8 mouse cellular contexts compared by ENCODE assay signal in the genomic region with DNA sequence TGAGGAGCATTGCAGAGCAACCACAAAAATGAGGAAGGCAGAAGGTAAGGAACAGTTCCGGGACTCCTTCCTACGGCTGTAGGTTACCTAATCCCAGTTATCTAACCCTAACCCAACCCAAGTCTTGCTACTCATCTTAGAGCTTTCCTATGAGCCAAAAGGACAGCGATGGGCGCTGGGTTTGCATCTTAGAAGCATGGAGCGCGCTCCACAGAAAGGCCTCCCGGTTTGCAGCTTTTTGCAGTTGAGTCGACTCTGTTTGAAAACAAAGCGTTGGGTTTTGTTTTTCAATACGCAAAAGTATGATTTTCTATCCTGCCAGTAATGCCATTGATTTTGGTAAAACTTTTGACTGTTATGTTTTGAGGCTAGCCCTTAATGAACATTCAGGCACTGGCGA. TPM values are rescaled to one million over a fixed set of nuclear protein-coding genes. Genes with fewer than 3 reads are reported as not detected.
DNase-seq lines count a peak whose midpoint lies in the region; ATAC-seq lines count a peak whose summit lies in the region.

No protein-coding gene starts in this region.

- H3K36me3 ChIP-seq in heart, embryonic 14.5 days (ENCODE audit: control insufficient read depth, insufficient read depth, low read length): no peaks in the 10 kb centered on the region
- no peaks in the 10 kb centered on the region for H3K36me3 ChIP-seq in hindbrain, embryonic 14.5 days (replicated peaks; ENCODE audit: control insufficient read depth, insufficient read depth)
- H3K36me3 ChIP-seq in midbrain, embryonic 15.5 days (replicated peaks): no peaks in the 10 kb centered on the region

- ATAC-seq in heart, embryonic 14.5 days (ENCODE audit: insufficient number of reproducible peaks, insufficient read depth, low FRiP score, low read depth): no peak
- 0 out of 2 replicates have a peak, but pooled peaks have one; percentile 27 for ATAC-seq in common myeloid progenitor, adult 5-6 weeks (replicated peaks; ENCODE audit: low read depth, poor library complexity, severe bottlenecking)
- no peak for ATAC-seq in hindbrain, embryonic 14.5 days (ENCODE audit: low FRiP score)
- no peak for ATAC-seq in midbrain, embryonic 15.5 days (replicated peaks)

- H3K27ac ChIP-seq in heart, embryonic 14.5 days (replicated peaks in 1 of 2; ENCODE audit: control insufficient read depth in 1 of 2, insufficient read depth in 1 of 2, low read depth in 2 of 2, low read length in 2 of 2): no peak overlapping the region
- H3K27ac ChIP-seq in hindbrain, embryonic 14.5 days: no peak overlapping the region
- H3K27ac ChIP-seq in midbrain, embryonic 15.5 days: no peak overlapping the region

- H3K27me3 ChIP-seq in heart, embryonic 14.5 days (ENCODE audit: control insufficient read depth, insufficient read depth, low read length): no peaks in the 10 kb centered on the region
- peaks cover 41% of the 10 kb centered on the region; the same call in 1 of the 2 replicates for H3K27me3 ChIP-seq in hindbrain, embryonic 14.5 days (ENCODE audit: control insufficient read depth, insufficient read depth, low read length)
- H3K27me3 ChIP-seq in midbrain, embryonic 15.5 days (replicated peaks): peaks cover 16% of the 10 kb centered on the region

- WGBS in heart, embryonic 14.5 days: 4% methylated on average over 11 of the region's 11 CpGs
- WGBS in hindbrain, embryonic 14.5 days: under 1% methylated on average over 11 of the region's 11 CpGs
- 3% methylated on average over 11 of the region's 11 CpGs for WGBS in midbrain, embryonic 15.5 days

- H3K9me3 ChIP-seq in heart, embryonic 14.5 days (ENCODE audit: control insufficient read depth, low read length): no peaks in the 10 kb centered on the region
- H3K9me3 ChIP-seq in hindbrain, embryonic 14.5 days (ENCODE audit: control insufficient read depth, low read length): no peaks in the 10 kb centered on the region
- no peaks in the 10 kb centered on the region for H3K9me3 ChIP-seq in midbrain, embryonic 15.5 days

- DNase-seq in heart, postnatal 4 days: no peak
- no peak for DNase-seq in hindbrain, embryonic 14.5 days (ENCODE audit: low spot score)
- DNase-seq in spleen, postnatal 36 days (ENCODE audit: low spot score in 2 of 2): no peak
- DNase-seq in cerebellum, adult 18-20 months: no peak
- DNase-seq in kidney, adult 9 months: no peak

- peak overlapping the region; percentile 38 to 63 for H3K4me3 ChIP-seq in heart, embryonic 14.5 days (ENCODE audit: control insufficient read depth in 1 of 2, insufficient read depth in 1 of 2, low read depth in 1 of 2, low read length in 2 of 2)
- peak overlapping the region; percentile 34 for H3K4me3 ChIP-seq in hindbrain, embryonic 14.5 days (replicated peaks; ENCODE audit: low read length)
- H3K4me3 ChIP-seq in midbrain, embryonic 15.5 days: peak overlapping the region; percentile 35

- H3K4me1 ChIP-seq in heart, embryonic 14.5 days (ENCODE audit: control insufficient read depth in 2 of 2, insufficient read depth in 2 of 2, low read length in 2 of 2): peaks cover under 1 to 2% of the 10 kb centered on the region in 2 experiments; a peak in 1 of 4 replicates
- 0 out of 2 replicates have a peak, but pooled peaks cover 3% of the 10 kb centered on the region for H3K4me1 ChIP-seq in hindbrain, embryonic 14.5 days (replicated peaks; ENCODE audit: control insufficient read depth, insufficient read depth, low read length)
- peaks cover 4% of the 10 kb centered on the region; the same call in 1 of the 2 replicates for H3K4me1 ChIP-seq in midbrain, embryonic 15.5 days

- peak overlapping the region; percentile 59 for H3K4me2 ChIP-seq in heart, embryonic 14.5 days (ENCODE audit: low read length)
- H3K4me2 ChIP-seq in hindbrain, embryonic 14.5 days (replicated peaks): peak overlapping the region; percentile 47
- H3K4me2 ChIP-seq in midbrain, embryonic 15.5 days: peak overlapping the region; percentile 43

- 0 out of 2 replicates have a peak overlapping the region, but pooled peaks have one; percentile 49 for H3K9ac ChIP-seq in heart, embryonic 14.5 days (ENCODE audit: low read length)
- H3K9ac ChIP-seq in hindbrain, embryonic 14.5 days: peak overlapping the region; percentile 46; the same call in 1 of the 2 replicates
- H3K9ac ChIP-seq in midbrain, embryonic 15.5 days: no peak overlapping the region

RNA-seq across cellular contexts. Expression of gene Gpx5, which starts 28.6 kb away (rescaled TPM):
- not detected in 2 replicates for polyA plus RNA-seq in heart, embryonic 14.5 days (2014; fragmentation: Nextera tagmentation; extraction: Ambion mirVana)
- total RNA-seq in heart, postnatal 4 days (2021): not detected
- not detected in 2 replicates for total RNA-seq in common myeloid progenitor, adult 5-6 weeks (2017)
- not detected in 2 replicates for polyA plus RNA-seq in hindbrain, embryonic 14.5 days (2014; fragmentation: Nextera tagmentation; extraction: Ambion mirVana)
- polyA plus RNA-seq in midbrain, embryonic 15.5 days (2015; fragmentation: Nextera tagmentation; extraction: Ambion mirVana): not detected in 2 replicates

RNA-seq across cellular contexts. Expression of gene Gpx6, which starts 48.0 kb away (rescaled TPM):
- polyA plus RNA-seq in heart, embryonic 14.5 days (2014; fragmentation: Nextera tagmentation; extraction: Ambion mirVana): not detected in 2 replicates
- total RNA-seq in heart, postnatal 4 days (2021): not detected
- not detected in 2 replicates for total RNA-seq in common myeloid progenitor, adult 5-6 weeks (2017)
- 0.15 TPM in 1 of 2 replicates, not detected in the other for polyA plus RNA-seq in hindbrain, embryonic 14.5 days (2014; fragmentation: Nextera tagmentation; extraction: Ambion mirVana)
- not detected in 2 replicates for polyA plus RNA-seq in midbrain, embryonic 15.5 days (2015; fragmentation: Nextera tagmentation; extraction: Ambion mirVana)
